Mouse (Mus musculus) CH12F3 (cell line): Measurements from ENCODE around the gene Xkr8.
"Not testable (repeated sequence)": the region's sequence is repeated elsewhere in the genome, so short reads cannot be mapped to it uniquely, and the experiment has no call there.

Experiments
- in situ Hi-C: fragments of 300-500 bp; cut with MboI; formaldehyde crosslinking; loops from 2 replicates; pipeline ENCODE4 v1.14.3; 2020; ENCODE audit warnings: low sequenced_read_pairs

Gene Xkr8

GRCm38 (mm10) chr4:132741491-132741890 lies 9.1 kb upstream of the Xkr8 start:
- in situ Hi-C loops: no loop called here

DNA sequence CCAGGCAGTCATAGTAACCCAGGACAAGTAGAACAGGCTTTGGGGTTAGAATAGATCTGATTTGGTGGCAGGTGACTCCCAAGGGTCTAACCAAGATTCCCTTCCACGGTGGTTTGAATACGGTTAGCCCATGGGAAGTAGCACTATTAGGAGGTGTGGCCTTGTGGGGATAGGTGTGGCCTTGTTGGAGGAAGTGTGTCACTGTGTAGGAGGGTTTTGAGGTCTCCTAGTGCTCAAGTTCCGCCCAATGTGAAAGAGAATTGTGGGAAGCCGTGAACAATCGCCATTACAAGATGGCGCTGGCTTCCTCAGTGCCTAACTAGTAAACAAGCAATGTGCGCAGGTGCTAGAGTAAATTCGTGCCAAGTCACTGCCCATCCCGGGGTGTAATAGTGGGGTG lies 4.8 kb upstream of the Xkr8 start:
- in situ Hi-C loops: not testable (repeated sequence)

DNA sequence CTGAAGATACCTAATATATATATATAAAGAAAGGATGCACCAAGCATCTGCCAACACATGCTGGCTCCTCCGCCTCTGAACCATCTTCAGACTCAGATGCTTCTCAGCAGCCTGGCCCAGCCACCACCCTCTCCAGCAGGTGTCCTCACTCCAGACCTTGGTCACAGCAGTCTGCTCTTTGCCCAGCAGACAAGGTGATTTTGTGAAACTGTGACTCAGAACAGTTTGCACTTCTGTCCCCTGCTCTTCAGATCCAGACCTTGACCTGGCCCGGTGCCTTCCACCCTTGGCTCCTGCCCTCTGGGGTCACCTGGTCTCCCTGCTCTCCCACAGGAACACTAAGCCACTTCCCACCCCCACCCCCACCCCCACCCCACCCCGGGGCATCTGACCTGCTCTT lies 3.5 kb upstream of the Xkr8 start:
- in situ Hi-C loops: no loop called here

- in situ Hi-C loops: no loop called here
Observed at GRCm38 (mm10) chr4:132735389-132735788, 3.0 kb upstream of the Xkr8 start.

- in situ Hi-C loops: no loop called here
Observed at GRCm38 (mm10) chr4:132734766-132735165, 2.4 kb upstream of the Xkr8 start.

DNA sequence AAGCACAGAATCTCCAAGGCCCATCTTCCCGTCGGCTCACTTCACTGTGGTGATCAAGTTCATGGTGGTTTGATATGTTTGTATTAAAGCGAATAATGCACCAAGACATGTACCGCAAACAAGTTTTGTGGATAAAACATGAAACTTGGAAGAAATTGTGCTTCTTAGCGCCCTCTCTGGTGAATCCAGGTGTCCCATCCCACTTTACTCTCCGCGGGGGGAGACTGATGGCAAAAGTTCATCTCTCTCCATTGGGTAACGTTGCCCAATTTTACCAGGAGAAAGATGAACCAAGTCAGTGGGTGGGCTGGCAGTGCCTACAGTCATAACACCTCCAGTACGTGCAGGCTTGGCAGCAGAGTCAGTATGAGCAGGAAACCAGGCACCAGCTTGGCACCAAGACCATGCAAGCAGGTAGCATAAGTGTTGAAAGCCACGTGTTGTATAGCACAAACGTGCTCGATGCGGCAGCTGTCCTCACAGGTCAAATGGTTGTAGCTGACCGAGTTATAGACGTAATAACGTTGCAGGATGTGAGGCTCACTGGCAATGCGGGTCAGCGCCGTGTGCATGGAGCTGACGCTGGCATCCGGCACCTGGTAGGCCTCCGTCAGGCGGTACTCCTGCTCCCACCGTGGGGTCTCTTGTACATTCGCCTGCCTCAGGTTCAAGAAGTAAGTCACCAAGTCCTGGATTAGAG lies 875 bp upstream of the Xkr8 start:
- in situ Hi-C loops: no loop called here

DNA sequence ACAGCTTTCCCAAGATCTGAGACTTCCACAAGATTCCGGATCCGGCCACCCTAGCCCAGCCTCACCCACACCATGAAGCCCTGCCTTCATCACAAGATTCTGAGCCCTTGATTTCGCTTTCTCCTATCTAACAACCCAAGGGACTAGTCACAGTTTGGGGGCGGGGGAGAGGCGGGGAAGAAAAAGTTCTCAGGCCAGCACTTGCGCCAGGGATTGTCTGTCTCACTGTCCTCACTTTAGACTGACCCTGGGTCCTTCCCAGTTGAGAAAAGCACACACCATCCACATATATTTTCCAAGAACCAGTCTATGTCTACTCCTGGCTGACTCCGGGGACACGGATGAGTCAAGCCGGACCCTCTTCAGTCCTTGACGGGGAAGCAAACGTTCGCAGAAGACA lies 730 bp downstream of the Xkr8 start:
- in situ Hi-C loops: no loop called here

DNA sequence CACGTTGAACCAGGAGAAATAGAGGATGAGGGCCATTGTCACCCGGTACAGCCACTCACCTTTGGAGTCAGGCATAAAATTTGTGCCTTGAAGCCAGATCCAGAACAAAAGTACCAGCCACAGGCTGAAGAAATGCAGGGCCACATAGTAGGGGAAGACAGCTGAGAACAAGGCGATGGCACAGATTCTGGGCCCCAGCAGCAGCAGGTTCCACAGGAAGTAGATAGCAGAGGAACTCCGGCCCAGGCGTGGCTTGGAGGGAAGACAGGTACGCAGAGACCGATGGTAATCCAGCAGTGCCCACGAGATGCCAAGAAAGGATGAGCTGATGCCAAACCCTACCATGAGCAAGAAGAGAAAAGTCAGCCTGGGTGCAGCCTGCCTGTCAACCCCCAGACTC lies 4.1 kb downstream of the Xkr8 start:
- in situ Hi-C loops: no loop called here

- in situ Hi-C loops: no loop called here
Observed at GRCm38 (mm10) chr4:132718251-132718650, 14.1 kb downstream of the Xkr8 start.

- in situ Hi-C loops: no loop called here
Observed at GRCm38 (mm10) chr4:132713181-132713580, 19.2 kb downstream of the Xkr8 start.

- in situ Hi-C loops: no loop called here
Observed at GRCm38 (mm10) chr4:132706885-132707284, 25.5 kb downstream of the Xkr8 start.

- in situ Hi-C loops: no loop called here
Observed at GRCm38 (mm10) chr4:132702076-132702475, 30.3 kb downstream of the Xkr8 start.

DNA sequence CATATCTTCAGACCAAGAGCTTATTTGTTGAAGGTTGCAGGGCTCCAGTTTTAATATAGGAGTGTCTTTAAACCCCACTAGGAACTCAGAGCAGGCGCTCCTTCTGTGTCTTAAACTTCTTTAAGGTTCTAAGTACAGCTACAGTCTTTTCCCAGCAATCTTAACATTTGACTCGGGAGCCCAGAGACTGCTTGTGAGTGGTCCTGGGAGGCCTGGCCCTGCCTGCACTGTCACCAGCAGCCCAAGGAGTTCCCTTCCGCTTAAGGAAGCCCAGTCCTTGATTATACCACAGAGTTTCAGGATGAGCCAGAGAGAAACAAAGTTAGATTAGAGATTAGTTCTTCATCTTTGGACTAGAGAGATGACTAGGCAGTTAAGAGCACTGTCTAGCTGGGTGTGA lies 39.0 kb downstream of the Xkr8 start:
- in situ Hi-C loops: no loop called here

GRCm38 (mm10) chr4:132689634-132690033 lies 42.7 kb downstream of the Xkr8 start:
- in situ Hi-C loops: no loop called here

DNA sequence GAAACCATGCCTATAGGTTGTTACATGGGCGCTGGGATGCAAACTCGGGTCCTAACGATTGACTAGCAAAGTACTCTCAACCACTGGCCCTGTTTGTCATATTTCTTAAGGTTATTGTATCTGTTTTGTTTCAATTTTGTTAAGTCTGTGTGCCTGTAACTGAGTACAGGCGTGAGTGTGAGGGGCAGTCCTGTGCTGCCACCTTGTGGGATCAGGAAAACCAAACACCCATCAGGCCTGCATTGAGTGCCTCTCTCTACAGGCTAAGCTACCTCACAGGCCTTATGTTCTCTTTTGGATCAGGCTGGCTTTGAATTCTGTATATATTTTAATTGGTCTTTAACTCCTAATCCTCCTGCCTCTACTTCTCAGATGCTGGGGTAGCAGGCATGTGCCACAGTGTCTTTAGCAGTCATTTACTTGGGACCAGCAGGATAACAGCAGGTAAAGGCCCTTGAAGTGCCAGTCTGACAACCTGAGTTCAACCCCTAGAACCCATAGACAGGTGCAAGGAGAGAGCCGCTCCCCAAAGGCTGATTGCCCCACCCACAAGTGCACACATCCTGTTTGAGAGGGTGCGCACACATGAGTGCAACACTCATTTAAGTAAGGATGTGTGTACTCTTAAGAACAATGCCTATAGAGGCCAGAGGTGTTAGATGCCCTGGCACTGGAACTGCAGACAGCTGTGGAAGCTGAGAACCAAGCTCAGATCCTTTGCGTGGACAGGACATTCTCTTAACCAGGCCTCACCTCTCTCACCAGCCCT lies 55.4 kb downstream of the Xkr8 start:
- in situ Hi-C loops: no loop called here
